Mouse (Mus musculus): ENCODE results near the gene Jhy.

Gene Jhy

DNA sequence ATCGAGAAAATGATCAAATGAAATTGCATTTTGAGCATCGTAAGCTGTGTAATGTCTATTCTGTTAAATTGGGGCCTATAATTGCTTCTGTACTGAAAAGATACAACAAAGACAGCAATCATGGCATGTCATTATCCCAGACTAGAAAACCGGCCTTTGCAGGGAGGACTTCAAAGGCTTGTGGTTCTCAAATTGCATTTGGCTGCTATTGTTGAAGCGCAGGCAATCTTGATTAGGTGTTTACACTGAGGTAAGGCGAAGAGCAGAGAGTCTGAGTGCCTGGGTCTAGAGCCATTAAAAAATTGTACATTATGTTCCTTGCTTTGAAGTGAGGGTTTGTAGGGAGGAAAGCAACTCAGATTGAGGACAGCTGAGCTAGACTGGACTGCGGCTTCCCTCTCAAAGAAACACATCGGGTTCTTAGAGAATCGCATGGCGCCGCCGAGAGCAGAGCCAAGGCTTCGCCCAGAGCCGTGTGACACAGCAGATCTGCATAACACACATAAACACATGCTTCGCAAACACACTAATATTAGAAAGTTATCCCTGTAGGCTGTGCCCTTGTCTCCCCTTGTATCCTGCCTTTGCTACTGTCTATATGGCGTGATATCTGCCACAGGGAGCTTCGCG lies 36.5 kb downstream of the Jhy start:
- no peak for DNase-seq (ENCODE audit: low read depth, low spot score)

DNA sequence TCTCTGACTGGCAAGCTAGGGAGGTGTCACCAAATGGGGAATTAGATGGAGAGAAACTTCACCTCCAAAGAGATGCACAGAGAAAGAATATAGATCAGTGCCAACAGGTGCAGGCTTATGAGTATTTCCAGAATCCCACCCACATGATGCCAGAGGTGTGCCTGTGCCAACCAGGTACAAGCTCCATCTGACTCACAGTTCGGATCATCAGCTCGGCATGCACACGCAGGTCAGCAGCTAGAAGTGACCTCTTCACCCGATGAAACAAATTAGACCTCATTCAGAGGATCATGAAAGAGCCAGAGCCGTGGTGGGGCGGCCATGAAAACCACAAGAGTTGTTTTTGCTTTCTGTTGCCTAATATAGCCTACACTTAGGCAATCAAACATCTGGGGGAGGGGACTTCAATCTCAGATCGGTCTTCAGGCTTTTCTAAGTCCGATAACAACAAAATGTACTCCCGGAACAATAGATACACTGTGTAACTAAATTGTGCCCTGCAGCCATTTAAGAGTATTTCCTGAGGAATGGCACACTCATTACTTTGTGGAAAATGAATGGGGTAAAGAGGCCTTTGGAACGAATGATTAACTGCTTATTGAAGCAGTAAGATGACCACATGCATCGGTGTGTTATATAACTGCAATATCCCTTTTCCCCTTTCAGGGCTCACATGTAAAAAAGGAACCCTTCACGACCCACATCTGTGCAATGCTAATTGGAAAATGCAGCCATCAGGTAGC lies 45.9 kb downstream of the Jhy start:
- DNase-seq (ENCODE audit: low read depth, low spot score) = no peak

DNA sequence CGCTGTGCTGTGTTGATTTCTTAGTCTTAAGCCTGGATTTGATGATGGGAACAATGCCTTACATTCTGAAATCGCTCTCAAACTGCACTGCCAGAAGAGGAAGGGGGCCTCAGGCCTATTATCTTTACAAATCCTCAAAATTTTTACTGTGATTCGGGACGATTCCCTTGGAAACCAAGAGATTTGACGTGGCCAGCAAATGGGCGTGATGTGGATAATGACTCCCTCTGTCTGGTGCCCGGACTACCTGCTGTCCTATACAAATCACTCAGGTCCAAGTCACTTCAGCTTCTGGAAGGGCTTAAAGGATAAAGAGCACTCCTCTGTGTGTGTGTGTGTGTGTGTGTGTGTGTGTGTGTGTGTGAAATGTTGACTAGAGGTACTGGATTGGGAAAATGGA lies 55.0 kb downstream of the Jhy start:
- no peak for DNase-seq (ENCODE audit: low read depth, low spot score)

DNA sequence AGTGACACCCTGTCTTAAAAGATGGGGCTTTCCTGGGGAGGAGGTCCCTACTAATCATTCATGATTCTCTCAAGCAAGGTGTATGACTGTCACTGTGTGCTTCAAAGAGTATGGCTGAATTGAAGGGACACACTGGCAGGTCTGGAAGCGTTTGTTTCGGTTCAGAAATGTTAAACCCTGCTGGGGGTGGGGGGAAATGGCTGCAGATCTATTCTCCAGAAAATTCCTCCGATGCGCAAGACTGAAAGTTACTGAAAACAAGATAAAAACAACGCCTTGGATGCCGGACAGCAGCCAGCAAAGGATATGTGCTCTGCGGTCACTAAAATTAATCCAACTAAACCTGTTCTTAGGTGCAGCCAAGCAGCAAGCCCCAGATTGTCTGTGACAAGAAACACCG lies 55.5 kb downstream of the Jhy start:
- no peak for DNase-seq (ENCODE audit: low read depth, low spot score)

DNA sequence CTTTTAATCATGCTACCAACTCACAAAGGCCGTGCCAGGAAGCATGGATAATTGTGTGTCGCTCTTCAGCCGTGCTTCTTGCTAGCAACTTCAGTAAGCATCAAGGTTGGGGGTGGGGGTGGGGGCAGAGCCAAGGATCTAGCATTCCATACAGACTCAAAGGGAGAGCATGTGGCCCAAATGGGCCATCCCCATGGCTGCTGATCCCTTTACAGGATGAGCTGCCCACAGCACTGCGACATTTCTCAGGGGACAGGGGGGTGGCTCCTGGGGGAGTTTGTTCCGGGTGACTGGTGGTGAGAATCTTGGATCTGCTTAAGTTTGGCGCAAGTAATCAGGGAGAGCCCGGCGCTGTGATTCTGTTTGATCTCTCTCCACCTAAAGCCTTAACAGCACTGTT lies 56.5 kb downstream of the Jhy start:
- no peak for DNase-seq (ENCODE audit: low read depth, low spot score)

DNA sequence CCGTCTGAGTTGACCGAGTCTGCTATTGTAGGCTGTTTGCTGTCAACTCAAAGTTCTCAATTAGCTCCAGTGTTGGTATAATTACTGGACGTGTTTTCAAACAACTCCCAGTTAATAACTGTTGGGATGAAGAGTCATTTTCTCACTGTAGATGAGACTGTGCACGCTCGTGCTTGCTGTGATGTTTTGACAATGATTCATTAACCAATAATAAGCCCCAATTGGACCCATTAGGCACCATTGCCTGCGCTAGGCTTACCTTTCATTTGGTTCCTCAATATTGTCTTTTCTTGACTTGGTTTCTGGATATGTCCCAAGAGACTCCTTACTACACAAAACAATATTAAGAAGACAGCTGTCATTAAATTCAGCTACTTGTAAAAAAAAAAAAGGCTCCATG lies 71.5 kb downstream of the Jhy start:
- DNase-seq (ENCODE audit: low read depth, low spot score) = no peak

DNA sequence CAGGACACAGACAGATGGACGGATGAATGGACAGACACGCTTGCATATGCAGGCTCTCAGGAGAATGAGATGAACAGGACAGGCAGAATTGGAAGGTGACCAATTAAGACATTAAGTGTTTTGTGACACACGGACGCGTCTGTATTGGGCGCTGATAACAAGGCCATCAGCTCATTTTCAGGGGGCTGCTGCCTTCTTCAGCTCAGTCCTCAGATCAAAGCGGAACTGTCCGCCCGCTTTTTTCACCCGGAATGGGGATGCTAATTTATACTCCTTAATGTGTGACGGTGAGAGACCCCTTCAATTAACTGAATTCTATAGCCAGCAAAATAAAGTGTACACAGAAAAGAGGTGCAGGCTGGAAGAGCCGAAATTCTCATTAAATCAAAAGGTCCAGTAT lies 74.5 kb downstream of the Jhy start:
- no peak for DNase-seq (ENCODE audit: low read depth, low spot score)

DNA sequence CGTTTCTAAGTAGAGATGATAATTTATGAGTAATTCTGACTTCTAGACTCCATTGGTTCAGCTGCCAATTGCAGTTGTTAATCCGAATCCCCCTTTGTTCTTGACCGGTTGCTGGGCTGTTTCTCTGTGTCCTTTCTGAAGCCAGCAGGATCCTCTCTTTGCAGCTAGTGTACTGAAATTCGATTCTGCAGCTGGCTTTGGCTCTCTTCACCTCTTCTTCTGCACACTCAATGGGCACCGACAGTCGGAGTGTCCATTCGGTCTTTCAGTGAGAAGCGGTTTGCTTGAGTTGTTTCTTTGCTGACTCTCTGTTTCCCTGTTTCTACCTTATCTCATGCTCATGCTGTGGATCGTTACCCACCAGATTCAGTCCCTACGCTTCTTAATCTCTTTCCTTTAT lies 78.2 kb downstream of the Jhy start:
- DNase-seq (ENCODE audit: low read depth, low spot score) = no peak

DNA sequence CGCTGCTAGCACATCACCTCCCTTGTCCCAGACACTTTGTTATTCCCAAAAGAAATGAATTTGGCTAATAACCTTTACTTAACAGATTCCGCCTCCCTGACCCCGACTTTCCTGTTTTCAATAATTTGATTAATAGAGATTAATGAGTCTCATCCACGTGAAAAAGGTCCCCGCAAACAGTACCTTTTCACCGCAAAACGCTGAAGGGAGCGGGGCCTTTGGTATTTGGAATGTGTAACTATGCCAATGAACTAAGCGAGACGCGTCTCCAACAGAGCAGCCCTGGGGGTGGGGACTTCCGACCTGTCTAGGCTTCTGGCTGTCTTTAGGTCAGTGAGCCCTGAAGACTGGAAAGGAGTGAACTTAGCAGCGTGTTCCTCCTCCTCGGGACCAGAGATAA lies 84.9 kb downstream of the Jhy start:
- no peak for DNase-seq (ENCODE audit: low read depth, low spot score)

DNA sequence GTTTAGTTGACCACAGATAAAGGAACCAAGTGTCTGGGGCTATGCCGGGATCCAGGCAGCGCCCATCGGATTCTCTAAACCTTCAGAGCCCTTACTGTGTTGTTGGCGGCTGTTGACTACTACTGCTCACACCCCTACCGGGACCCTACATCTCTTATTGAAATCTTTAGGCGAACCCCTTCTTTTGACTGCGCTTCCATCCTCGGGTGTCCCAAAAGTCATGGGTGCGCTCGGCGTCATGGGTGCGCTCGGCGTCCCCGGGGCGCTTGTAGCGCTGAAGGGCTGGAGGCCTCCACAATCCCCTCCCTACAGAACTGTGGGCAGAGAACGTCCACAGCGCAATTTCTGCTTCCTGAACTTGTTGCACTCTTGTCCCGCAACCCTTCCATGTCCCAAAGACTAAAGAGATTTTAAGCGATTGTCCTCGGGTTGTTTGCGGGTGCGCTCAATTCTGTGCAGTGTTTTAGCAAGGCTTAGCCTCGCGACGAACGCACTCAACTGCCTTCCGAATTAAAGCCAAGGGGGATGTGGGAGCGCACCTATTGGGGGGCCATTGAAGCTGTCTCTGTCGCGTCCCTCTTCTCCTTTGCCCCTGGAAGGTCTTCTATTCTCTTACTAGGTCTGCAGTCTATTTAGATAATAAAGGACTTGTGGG lies 85.5 kb downstream of the Jhy start:
- no peak for DNase-seq (ENCODE audit: low read depth, low spot score)

DNA sequence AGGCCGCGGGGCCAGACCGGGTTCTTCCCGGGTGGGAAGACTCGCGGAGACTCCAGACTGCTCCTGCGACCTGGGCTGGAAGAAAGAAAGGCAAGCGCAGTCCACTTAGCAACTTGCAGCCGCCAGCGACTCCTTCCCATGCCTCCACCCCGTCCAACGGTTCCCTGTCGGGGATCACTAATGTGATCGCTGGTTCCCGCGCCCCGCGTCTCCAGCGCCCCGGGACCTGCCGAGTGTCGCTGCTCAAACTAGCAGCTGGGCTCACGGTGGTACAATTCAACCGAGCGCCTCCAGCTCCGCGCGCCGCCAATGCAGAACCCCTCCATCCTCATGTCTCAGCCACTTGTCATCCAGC lies 86.1 kb downstream of the Jhy start:
- no peak for DNase-seq (ENCODE audit: low read depth, low spot score)

DNA sequence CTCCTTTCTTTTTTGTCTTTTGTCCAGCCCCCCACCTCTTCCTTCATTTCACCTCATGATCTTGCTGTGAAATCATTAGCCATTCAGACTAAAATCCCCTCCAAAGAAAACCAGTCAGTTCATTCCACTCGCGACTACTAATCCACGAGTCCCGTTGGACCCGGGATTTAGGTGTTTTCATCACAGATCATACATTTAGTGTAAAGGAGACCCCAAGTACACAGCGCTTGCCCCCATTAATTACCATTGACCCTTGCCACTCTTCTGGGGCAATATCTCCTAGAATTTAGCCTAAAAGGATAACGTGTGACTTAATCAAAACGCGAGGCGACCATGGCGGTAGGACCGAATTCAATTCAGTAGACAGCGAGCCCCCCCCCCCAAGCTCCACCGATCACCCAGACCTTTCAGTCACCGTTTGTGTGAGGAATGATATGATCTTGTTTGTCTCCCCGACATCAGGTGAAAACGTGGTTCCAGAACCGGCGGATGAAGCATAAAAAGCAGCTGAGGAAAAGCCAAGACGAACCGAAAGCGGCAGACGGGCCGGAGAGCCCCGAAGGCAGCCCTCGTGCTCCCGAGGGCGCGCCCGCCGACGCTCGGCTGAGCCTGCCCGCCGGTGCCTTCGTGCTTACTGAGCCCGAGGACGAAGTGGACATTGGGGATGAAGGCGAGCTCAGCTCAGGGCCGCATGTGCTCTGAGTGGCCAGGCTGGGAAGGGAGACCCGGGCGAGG lies 86.6 kb downstream of the Jhy start:
- no peak for DNase-seq (ENCODE audit: low read depth, low spot score)

DNA sequence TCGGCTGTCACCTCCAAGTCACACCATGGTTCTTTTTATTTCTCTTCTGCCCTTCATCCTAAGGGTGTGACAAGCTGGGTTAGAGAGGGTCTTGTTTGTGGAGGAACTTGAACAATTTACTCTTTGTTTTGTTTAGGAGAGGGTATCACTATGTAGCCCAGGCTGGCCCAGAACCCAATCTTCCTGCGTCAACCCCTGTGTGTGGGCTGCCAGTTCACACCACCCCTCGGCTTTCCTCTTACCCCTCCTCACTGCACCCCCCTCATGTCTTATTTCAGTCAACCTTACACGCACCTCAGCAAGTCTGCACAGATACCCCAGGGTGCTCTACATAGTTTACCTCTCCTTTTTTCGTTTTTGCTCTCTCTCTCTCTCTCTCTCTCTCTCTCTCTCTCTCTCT lies 87.2 kb downstream of the Jhy start:
- DNase-seq (ENCODE audit: low read depth, low spot score) = no peak

DNA sequence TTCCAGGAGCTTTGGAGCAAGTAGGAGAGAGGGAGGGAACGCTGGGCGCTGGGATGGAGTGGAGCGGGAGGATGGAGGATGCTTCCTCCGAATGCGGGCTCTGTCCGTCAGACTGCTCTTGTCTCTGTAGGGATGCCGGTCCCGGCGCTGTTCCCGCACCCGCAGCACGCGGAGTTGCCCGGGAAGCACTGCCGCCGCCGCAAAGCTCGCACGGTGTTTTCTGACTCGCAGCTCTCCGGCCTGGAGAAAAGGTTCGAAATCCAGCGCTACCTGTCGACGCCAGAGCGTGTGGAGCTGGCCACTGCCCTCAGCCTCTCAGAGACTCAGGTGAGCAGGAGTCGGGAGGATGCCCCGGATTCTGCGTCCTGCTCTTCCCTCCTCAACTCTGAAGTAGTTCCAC lies 87.8 kb downstream of the Jhy start:
- DNase-seq (ENCODE audit: low read depth, low spot score) = no peak

DNA sequence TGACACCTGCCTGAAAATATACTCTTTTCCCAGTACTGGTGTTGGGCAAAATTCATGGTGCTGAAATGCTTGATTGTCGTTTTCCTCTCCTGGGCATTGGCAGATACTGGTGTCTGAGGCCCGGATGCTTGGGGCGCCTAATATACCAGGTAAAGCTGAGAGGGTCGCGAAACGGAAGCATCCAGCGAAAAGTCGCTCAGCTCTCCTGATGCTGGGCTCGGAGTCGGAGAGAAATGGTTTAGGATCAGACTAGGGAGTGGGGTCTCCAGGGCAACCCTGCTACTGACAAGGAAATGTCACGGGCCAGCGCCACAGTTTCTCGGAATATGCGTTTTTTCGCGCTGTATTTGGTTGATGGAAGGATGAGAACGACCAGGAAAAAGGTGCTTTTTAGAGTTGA lies 88.5 kb downstream of the Jhy start:
- DNase-seq (ENCODE audit: low read depth, low spot score) = no peak

DNA sequence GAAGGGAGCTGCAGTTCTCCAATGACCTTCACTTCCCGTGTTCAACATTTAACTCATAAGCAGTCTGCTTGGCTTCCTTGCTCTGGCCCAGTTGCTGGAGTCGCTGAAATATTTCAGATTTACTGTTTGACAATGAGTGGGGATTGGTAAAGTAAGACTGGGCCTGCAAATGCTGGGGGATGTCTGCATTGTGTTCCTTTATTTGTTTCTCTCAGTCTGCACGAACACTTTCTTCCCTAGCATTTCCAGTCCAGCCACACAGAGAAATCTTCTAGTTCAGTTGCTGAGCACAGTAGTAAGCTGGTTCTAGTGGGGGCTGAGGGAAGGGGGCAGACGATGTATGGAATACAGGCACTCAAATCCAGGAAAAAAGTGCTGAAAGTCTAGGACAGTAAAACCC lies 89.0 kb downstream of the Jhy start:
- no peak for DNase-seq (ENCODE audit: low read depth, low spot score)

DNA sequence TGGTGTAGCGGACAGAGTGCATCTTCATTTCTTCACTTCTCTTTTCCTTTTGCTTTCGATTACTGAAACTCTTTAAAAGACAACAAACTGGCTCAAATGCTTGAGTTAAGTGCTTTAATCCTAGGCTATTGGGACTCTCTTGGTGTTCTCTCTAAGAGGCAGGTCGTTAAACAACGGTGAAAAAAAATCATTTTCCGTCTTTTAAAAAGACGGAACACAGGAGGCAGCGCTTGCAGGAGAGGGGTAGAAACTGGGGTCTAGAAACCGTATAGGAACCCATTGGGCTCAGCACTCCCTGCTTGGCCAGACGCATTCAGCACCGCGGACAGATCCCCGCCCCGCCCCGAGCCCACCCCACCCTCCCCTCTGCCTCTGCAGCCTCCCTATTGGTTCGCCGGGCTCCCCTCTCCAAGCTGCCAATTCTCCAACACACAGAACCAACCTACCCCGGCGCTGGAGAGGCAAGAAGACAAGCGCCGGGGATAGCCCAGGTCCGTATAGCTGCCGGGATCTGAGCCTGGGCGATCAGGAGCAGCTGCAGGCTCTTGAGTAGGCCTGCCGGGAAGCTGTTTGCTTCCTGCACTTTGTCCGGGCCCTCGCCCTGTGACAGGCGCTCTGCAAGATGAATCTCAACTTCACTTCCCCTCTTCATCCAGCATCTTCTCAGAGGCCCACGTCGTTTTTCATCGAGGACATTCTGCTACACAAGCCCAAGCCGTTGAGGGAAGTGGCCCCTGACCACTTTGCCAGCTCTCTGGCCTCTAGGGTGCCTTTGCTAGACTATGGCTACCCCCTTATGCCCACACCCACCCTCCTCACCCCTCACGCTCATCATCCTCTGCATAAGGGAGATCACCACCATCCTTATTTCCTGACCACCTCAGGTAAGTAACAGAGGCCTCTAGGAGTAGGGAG lies 90.1 kb downstream of the Jhy start, which contains the start of gene Bsx:
Gene Bsx (plus strand): TSS at position 572 of the 915 bp plus-strand sequence.
- DNase-seq (ENCODE audit: low read depth, low spot score) = peak; percentile 72

DNA sequence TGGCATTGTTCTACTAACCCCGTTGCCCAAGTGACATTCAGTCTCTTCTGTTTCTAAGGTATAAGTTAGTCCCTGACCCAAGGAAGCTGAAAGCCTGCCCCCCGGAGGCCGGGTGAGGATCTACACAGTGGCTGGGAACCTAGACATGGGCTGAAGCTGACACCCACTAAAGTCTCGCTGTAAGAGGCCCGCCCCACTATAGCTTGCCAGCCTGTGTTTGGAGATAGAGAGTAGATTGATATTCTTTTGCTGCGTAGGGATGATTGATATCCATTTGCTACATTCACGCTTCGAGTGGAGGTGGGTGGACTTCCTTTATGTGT lies 91.8 kb downstream of the Jhy start:
- no peak for DNase-seq (ENCODE audit: low read depth, low spot score)

DNA sequence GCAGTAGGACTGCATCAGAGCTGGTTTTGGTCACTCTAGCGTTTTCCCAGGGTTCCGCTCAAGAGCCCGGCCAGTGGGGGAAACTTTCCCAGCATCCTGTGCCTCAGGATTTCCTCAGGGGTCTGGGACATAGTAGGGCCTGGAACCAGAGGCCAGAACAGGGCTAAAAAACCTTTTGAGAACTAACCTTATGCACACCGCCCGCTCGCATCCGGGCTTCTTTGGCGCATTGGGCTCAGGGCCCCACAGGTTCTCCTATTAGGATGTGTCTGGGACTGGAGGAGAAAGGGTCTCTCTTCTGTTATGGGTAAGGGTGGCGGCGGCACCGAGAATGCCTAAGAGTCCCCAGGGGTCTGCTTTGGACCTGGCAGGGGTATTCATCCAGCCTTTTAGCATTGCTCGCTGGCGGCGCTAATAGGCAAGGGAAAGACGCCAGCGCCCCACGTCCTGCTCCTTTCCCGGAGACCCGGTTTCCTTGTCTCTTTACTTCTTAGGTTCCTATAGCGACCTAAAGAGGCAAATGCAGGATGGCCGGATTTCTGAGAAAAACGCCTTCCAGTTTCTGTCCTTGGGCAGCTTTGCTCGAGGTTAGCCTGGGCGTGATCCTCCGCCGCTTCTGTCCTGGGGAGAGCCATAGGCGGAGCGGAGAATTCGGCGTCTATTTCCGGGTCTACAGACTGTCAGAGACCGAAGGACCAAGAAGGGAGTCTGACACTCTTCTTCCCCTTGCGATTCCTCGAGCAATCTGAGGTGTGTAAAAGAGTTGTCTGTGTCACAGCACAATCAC lies 92.4 kb downstream of the Jhy start:
- DNase-seq (ENCODE audit: low read depth, low spot score) = no peak

DNA sequence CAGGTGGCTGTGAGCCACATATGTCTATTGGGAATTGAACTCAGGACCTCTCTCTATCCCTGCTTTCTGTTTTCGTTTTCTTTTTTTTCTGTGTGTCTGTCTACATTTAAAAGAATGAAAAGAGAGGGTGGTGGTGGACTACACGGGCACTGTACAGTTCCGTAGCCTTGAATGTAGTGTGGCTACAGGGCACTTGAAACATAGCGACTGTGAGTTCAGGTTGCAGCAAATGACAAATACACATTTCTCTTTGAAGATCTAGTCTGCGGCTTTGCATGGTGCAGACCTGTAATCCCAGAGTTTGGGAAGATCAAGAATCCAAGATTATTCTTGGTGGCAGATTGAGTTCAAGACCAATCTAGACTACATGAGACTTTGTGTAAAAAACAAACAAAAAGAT lies 93.6 kb downstream of the Jhy start:
- DNase-seq (ENCODE audit: low read depth, low spot score) = no peak

DNA sequence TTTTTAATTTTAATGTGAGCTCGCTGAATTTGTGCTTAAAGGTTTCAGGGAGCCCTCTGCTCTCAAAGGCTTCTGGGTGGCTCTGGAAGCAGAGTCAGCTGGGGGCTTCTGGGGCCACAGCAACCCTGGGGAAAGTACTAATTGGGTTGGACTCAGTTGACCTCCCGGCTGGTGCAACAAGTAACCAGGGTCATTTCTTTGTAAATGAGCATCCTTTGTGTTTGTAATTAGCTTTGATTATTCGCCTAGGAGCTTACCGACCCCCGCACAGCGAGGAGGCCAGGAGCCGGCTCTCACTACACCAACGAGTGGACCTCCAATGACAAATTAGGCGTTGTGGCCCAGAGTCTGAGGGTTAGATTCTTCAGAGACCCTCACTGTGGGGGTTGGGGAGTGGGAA lies 104.7 kb downstream of the Jhy start:
- no peak for DNase-seq (ENCODE audit: low read depth, low spot score)

Data from embryo, embryonic 11.5 days (tissue).